Mouse (Mus musculus) lung, embryonic 14.5 days (tissue): ENCODE measurements around the gene Spag5. TPM values are rescaled to one million over a fixed set of nuclear protein-coding genes. Genes with fewer than 3 reads are reported as not detected.

Source experiments
- ATAC-seq: fragments of 200-750 bp; cut with Nextera tagmentation; 2 replicates; pipeline ENCODE4 v1.8.0; 2017; ENCODE audit warnings: mild to moderate bottlenecking, moderate TSS enrichment, moderate library complexity; ENCODE audit not compliant: insufficient read depth
- DNase-seq: peaks from one replicate; pipeline ENCODE4 v3.0.0-alpha.2; 2015
- H3K27ac ChIP-seq: fragments of 300-500 bp; sonication (generic); 2 replicates; pipeline ENCODE4 v1.5.1; 2014; ENCODE audit warnings: low read depth, mild to moderate bottlenecking, moderate library complexity
- H3K27me3 ChIP-seq: fragments of 300-500 bp; sonication (generic); 2 replicates; pipeline ENCODE4 v1.6.1; 2014; ENCODE audit warnings: low read length, control low read depth; ENCODE audit not compliant: insufficient read depth
- H3K36me3 ChIP-seq: fragments of 300-500 bp; sonication (generic); 2 replicates; pipeline ENCODE4 v1.6.1; 2014; ENCODE audit warnings: control low read depth; ENCODE audit not compliant: insufficient read depth
- H3K4me1 ChIP-seq: fragments of 300-500 bp; sonication (generic); 2 replicates; pipeline ENCODE4 v1.6.1; 2014; ENCODE audit warnings: antibody characterized with exemption, control low read depth; ENCODE audit not compliant: insufficient read depth
- H3K4me2 ChIP-seq: fragments of 300-500 bp; sonication (generic); 2 replicates; pipeline ENCODE4 v1.6.1; 2014; ENCODE audit warnings: mild to moderate bottlenecking
- H3K4me3 ChIP-seq: fragments of 300-500 bp; sonication (generic); 2 replicates; pipeline ENCODE4 v1.5.1; 2014; ENCODE audit warnings: low read depth, low read length
- H3K9ac ChIP-seq: fragments of 300-500 bp; sonication (generic); 2 replicates; pipeline ENCODE4 v1.6.1; 2014
- H3K9me3 ChIP-seq: fragments of 300-500 bp; sonication (generic); 2 replicates; pipeline ENCODE4 v1.6.1; 2016; ENCODE audit warnings: low read depth, low read length, control low read depth
- CTCF ChIP-seq: IDR thresholded peaks from 2 replicates; pipeline ENCODE4 v1.5.1; 2016; ENCODE audit warnings: antibody characterized with exemption, low read depth
- WGBS: fragments of 180-500 bp; shearing (Covaris S2); extraction: QIAGEN DNeasy Blood & Tissue Kit; methylation state at CpG from one replicate; pipeline ENCODE4 v1.1.7; 2014; 5-methylcytosine and 5-hydroxymethylcytosine counted together
- polyA plus RNA-seq: library from polyadenylated mRNA; unstranded; fragments of >200 nt; fragmentation: Nextera tagmentation; extraction: Ambion mirVana; gene quantifications from 2 replicates; pipeline ENCODE4 v1.2.1, GENCODE M21; 2014

The Spag5 gene
- polyA plus RNA-seq, 1 experiment from 2014 or later: 59.8 TPM

- Histone ChIP-seq H3K9ac (0 out of 2 replicates have a peak overlapping the region, but pooled peaks have one; percentile 6), H3K9me3 (no peaks in the 10 kb centered on the region), H3K4me1 (peaks cover 19% of the 10 kb centered on the region; the same call in 1 of the 2 replicates), H3K4me3 (peak overlapping the region; percentile 85; the same call in 1 of the 2 replicates), H3K4me2 (peak overlapping the region; percentile 90), H3K36me3 (peaks cover 15% of the 10 kb centered on the region), H3K27ac (peak overlapping the region; percentile 32; the same call in 1 of the 2 replicates), H3K27me3 (no peaks in the 10 kb centered on the region)
- 48% methylated on average over 8 of the region's 8 CpGs for WGBS
- peak; percentile 67 for DNase-seq
- TF ChIP-seq CTCF: no peak
- peak; percentile 18 for ATAC-seq
Observed at GRCm38 (mm10) chr11:78344890-78345715, 43.8 kb downstream of the Spag5 start.

- 69% methylated on average over 7 of the region's 7 CpGs for WGBS
- no peak overlapping the region for H3K9ac ChIP-seq
- DNase-seq: no peak
- peaks cover 13% of the 10 kb centered on the region for H3K36me3 ChIP-seq
- no peak for TF ChIP-seq CTCF
- H3K9me3 ChIP-seq: no peaks in the 10 kb centered on the region
- no peak overlapping the region for H3K4me2 ChIP-seq
- no peak for ATAC-seq
- H3K4me1 ChIP-seq: peaks cover 19% of the 10 kb centered on the region; the same call in 1 of the 2 replicates
- H3K27me3 ChIP-seq: no peaks in the 10 kb centered on the region
- 0 out of 2 replicates have a peak overlapping the region, but pooled peaks have one; percentile 18 for H3K27ac ChIP-seq
- no peak overlapping the region for H3K4me3 ChIP-seq
Observed at GRCm38 (mm10) chr11:78345801-78346200, 44.5 kb downstream of the Spag5 start.

GRCm38 (mm10) chr11:78346326-78347069 lies 45.2 kb downstream of the Spag5 start:
- ATAC-seq (no peak), DNase-seq (no peak)
- Histone ChIP-seq H3K4me1 (peaks cover 19% of the 10 kb centered on the region; the same call in 1 of the 2 replicates), H3K4me2 (no peak overlapping the region), H3K9me3 (no peaks in the 10 kb centered on the region), H3K9ac (no peak overlapping the region), H3K4me3 (no peak overlapping the region), H3K36me3 (peaks cover 13% of the 10 kb centered on the region), H3K27ac (no peak overlapping the region), H3K27me3 (no peaks in the 10 kb centered on the region)
- no peak for TF ChIP-seq CTCF
- 74% methylated on average over 6 of the region's 6 CpGs for WGBS

GRCm38 (mm10) chr11:78347070-78347754 lies 45.9 kb downstream of the Spag5 start:
- 86% methylated on average over 10 of the region's 10 CpGs for WGBS
- no peak overlapping the region for H3K4me2 ChIP-seq
- H3K9ac ChIP-seq: no peak overlapping the region
- peak; percentile 91 for TF ChIP-seq CTCF
- no peaks in the 10 kb centered on the region for H3K27me3 ChIP-seq
- no peak overlapping the region for H3K27ac ChIP-seq
- no peak for ATAC-seq
- peak; percentile 92 for DNase-seq
- H3K9me3 ChIP-seq: no peaks in the 10 kb centered on the region
- H3K36me3 ChIP-seq: peaks cover 13% of the 10 kb centered on the region
- H3K4me1 ChIP-seq: peaks cover 19% of the 10 kb centered on the region; the same call in 1 of the 2 replicates
- H3K4me3 ChIP-seq: no peak overlapping the region

GRCm38 (mm10) chr11:78347908-78348307 lies 46.6 kb downstream of the Spag5 start:
- no peak for TF ChIP-seq CTCF
- H3K9me3 ChIP-seq: no peaks in the 10 kb centered on the region
- 73% methylated on average over 9 of the region's 9 CpGs for WGBS
- H3K27me3 ChIP-seq: no peaks in the 10 kb centered on the region
- H3K4me2 ChIP-seq: no peak overlapping the region
- ATAC-seq (no peak), DNase-seq (no peak)
- peaks cover 13% of the 10 kb centered on the region for H3K36me3 ChIP-seq
- peaks cover 19% of the 10 kb centered on the region; the same call in 1 of the 2 replicates for H3K4me1 ChIP-seq
- no peak overlapping the region for H3K4me3 ChIP-seq
- no peak overlapping the region for H3K27ac ChIP-seq
- no peak overlapping the region for H3K9ac ChIP-seq

GRCm38 (mm10) chr11:78348474-78348873 lies 47.1 kb downstream of the Spag5 start:
- no peak for TF ChIP-seq CTCF
- ATAC-seq: no peak

More at GRCm38 (mm10) chr11:78348474-78348873, 47.1 kb downstream of the Spag5 start:
- Histone ChIP-seq H3K36me3 (peaks cover 13% of the 10 kb centered on the region), H3K9me3 (no peaks in the 10 kb centered on the region), H3K27ac (no peak overlapping the region), H3K9ac (no peak overlapping the region), H3K4me1 (peaks cover 19% of the 10 kb centered on the region; the same call in 1 of the 2 replicates), H3K27me3 (no peaks in the 10 kb centered on the region), H3K4me2 (no peak overlapping the region), H3K4me3 (no peak overlapping the region)
- WGBS: 35% methylated on average over 7 of the region's 7 CpGs
- no peak for DNase-seq
